Mouse (Mus musculus) liver, embryonic 15.5 days (tissue): ENCODE results near the gene Serpinb9b. TPM values are rescaled to one million over a fixed set of nuclear protein-coding genes. Genes with fewer than 3 reads are reported as not detected.

Experiments used
- ATAC-seq: fragments of 200-750 bp; cut with Nextera tagmentation; 2 replicates; pipeline ENCODE4 v1.8.0; 2017; ENCODE audit warnings: moderate number of reproducible peaks, mild to moderate bottlenecking, moderate library complexity; ENCODE audit not compliant: insufficient read depth
- H3K27ac ChIP-seq: fragments of 300-500 bp; sonication (generic); replicated peaks from 2 replicates; pipeline ENCODE4 v1.5.1; 2015; ENCODE audit warnings: mild to moderate bottlenecking, inconsistent platforms
- H3K27me3 ChIP-seq: fragments of 300-500 bp; sonication (generic); 2 replicates; pipeline ENCODE4 v1.6.1; 2015; ENCODE audit warnings: mild to moderate bottlenecking, inconsistent platforms
- H3K36me3 ChIP-seq: fragments of 300-500 bp; sonication (generic); replicated peaks from 2 replicates; pipeline ENCODE4 v1.6.1; 2015; ENCODE audit warnings: moderate library complexity, mild to moderate bottlenecking, inconsistent platforms
- H3K4me1 ChIP-seq: fragments of 300-500 bp; sonication (generic); replicated peaks from 2 replicates; pipeline ENCODE4 v1.6.1; 2015; ENCODE audit warnings: inconsistent platforms
- H3K4me2 ChIP-seq: fragments of 300-500 bp; sonication (generic); 2 replicates; pipeline ENCODE4 v1.6.1; 2015; ENCODE audit warnings: moderate library complexity, mild to moderate bottlenecking, inconsistent platforms
- H3K4me3 ChIP-seq: fragments of 300-500 bp; sonication (generic); replicated peaks from 2 replicates; pipeline ENCODE4 v1.5.1; 2015; ENCODE audit warnings: mild to moderate bottlenecking, inconsistent platforms
- H3K9ac ChIP-seq: fragments of 300-500 bp; sonication (generic); 2 replicates; pipeline ENCODE4 v1.6.1; 2015; ENCODE audit warnings: moderate library complexity, mild to moderate bottlenecking, inconsistent platforms
- H3K9me3 ChIP-seq: fragments of 300-500 bp; sonication (generic); replicated peaks from 2 replicates; pipeline ENCODE4 v1.6.1; 2016; ENCODE audit warnings: inconsistent platforms
- WGBS: fragments of 180-500 bp; shearing (Covaris S2); methylation state at CpG from one replicate; pipeline ENCODE4 v1.1.7; 2015; ENCODE audit warnings: mixed read lengths; ENCODE audit not compliant: insufficient replicate concordance; 5-methylcytosine and 5-hydroxymethylcytosine counted together
- polyA plus RNA-seq: library from polyadenylated mRNA; unstranded; fragments of >200 nt; fragmentation: Nextera tagmentation; extraction: Ambion mirVana; gene quantifications from 2 replicates; pipeline ENCODE4 v1.2.1, GENCODE M21; 2015

Serpinb9b gene
- polyA plus RNA-seq, 1 experiment from 2014 or later: not detected

DNA sequence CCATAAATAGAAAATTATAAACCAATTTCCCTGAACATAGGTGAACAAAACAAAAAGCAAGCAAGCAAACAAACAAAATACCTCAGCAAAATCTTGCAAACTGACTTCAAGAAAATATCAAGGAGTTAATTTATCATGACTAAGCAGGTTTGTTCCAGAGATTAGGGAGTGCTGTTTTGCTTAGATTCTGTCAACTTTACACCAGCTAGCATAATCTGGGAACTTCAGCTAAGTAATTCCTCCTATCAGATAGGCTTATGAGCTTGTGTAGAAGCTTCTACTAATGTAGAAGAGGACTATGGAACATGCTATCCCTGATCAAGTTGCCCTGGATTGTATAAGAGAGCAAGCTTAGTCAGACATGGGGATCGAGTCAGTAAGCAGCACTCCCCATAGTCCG, 20.0 kb downstream of the Serpinb9b start:
- H3K4me1 ChIP-seq: peaks cover 5% of the 10 kb centered on the region
- ATAC-seq: peak; percentile 42; the same call in 1 of the 2 replicates
- no peak overlapping the region for H3K27ac ChIP-seq
- no peak overlapping the region for H3K4me2 ChIP-seq
- H3K9ac ChIP-seq: no peak overlapping the region
- H3K4me3 ChIP-seq: no peak overlapping the region
- H3K36me3 ChIP-seq: no peaks in the 10 kb centered on the region
- H3K27me3 ChIP-seq: no peaks in the 10 kb centered on the region
- WGBS: 56% methylated on average over 2 of the region's 2 CpGs
- H3K9me3 ChIP-seq: no peaks in the 10 kb centered on the region

DNA sequence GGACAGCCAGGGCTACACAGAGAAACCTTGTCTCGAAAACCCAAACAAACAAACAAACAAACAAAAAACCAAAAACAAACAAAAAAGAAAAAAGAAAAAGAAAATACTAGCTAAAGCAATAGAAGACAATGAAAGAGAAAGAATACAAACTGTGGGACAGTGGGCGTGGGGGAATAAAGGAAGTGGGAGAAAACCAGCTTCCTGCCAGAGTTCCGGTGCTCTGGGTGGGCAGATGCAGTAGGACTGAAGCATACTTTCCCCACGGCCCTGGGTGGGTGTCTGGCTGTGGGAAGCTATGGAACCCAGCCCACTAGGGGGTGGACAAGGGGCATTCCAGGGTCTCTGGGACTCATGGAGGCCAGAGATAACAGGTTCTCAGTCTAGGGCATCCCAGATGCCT, 21.0 kb downstream of the Serpinb9b start:
- WGBS: 29% methylated on average over 4 of the region's 4 CpGs
- H3K9ac ChIP-seq: no peak overlapping the region
- no peak for ATAC-seq
- no peaks in the 10 kb centered on the region for H3K36me3 ChIP-seq
- H3K4me3 ChIP-seq: no peak overlapping the region
- H3K27ac ChIP-seq: no peak overlapping the region
- H3K27me3 ChIP-seq: no peaks in the 10 kb centered on the region
- H3K4me1 ChIP-seq: peaks cover 5% of the 10 kb centered on the region
- no peak overlapping the region for H3K4me2 ChIP-seq
- H3K9me3 ChIP-seq: no peaks in the 10 kb centered on the region

DNA sequence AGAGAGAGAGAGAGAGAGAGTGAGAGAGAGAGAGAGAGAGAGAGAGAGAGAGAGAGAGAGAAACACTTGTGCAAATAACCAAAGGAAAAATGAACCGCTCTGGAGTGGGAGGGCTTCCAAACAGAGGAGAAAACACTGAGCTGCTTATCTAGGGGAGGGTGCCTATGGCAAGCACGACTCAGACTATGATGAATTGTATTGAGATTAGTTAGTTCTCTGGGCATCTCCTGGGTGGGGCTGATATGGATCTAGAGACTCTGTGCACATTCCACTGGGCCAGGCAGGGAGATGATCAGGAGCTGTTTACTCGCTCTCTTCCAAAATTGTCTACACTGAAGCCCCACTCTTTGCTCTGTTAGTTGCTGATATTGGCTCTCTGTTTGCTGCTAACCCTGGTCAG, 24.5 kb downstream of the Serpinb9b start:
- Histone ChIP-seq H3K9me3 (no peaks in the 10 kb centered on the region), H3K36me3 (no peaks in the 10 kb centered on the region), H3K4me3 (no peak overlapping the region), H3K27ac (no peak overlapping the region), H3K27me3 (no peaks in the 10 kb centered on the region), H3K9ac (no peak overlapping the region), H3K4me1 (peaks cover 5% of the 10 kb centered on the region), H3K4me2 (no peak overlapping the region)
- WGBS: 34% methylated on average over 3 of the region's 3 CpGs
- ATAC-seq: no peak

DNA sequence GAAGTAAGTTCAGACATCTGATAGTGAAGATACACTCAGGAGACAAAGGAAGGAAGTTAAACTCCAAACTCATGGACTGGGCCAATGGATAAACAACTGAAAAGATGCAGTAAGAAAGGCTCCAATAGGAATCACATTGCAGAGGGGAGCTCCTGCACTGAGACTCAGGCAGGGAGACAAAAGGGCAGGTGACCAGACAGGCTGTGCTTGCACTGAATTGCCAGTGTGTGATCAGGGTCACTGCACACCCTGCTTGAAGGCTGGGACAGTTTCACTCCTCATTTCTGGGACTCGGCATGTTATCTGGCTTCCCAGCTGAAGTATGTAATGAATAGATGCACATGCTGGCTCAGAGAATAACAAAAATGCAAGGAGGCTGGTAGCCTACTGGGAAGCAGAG, 35.8 kb downstream of the Serpinb9b start:
- Histone ChIP-seq H3K36me3 (no peaks in the 10 kb centered on the region), H3K9me3 (no peaks in the 10 kb centered on the region), H3K9ac (no peak overlapping the region), H3K27me3 (no peaks in the 10 kb centered on the region), H3K4me3 (no peak overlapping the region), H3K27ac (no peak overlapping the region), H3K4me1 (no peaks in the 10 kb centered on the region), H3K4me2 (no peak overlapping the region)
- 55% methylated on average over 1 of the region's 1 CpGs for WGBS
- no peak for ATAC-seq

DNA sequence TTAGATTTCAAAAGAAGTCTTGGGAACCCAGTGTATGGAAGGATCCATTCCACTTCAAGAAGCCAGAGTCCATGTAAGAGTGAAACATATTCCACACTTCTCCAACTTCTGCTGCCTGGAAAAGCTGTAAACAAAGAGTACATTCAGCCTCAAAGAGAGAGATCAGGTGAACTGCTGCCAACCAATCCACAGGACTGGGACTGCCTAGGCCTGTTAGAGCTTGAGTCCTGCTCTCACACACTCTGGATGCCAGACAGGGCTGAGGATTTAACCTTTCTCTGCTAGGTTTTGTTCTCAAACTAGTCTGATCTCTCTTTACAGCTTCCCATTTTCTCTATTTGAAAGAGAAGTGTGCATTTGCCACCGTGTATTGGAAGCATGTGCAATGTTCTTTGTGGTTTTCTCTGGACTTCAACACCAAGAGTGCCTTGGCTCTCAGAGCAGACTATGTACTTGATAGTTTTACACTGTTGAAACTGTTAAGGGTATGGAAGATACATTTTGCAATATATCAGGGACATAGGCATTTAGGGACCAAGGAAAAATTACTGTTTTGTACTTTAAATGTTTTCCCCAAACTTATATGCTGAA, 40.3 kb downstream of the Serpinb9b start:
- no peaks in the 10 kb centered on the region for H3K4me1 ChIP-seq
- no peak overlapping the region for H3K4me2 ChIP-seq
- no peaks in the 10 kb centered on the region for H3K27me3 ChIP-seq
- no peak overlapping the region for H3K9ac ChIP-seq
- no peak for ATAC-seq
- H3K36me3 ChIP-seq: no peaks in the 10 kb centered on the region
- H3K27ac ChIP-seq: no peak overlapping the region
- no peak overlapping the region for H3K4me3 ChIP-seq
- WGBS: 13% methylated on average over 1 of the region's 1 CpGs
- no peaks in the 10 kb centered on the region for H3K9me3 ChIP-seq

DNA sequence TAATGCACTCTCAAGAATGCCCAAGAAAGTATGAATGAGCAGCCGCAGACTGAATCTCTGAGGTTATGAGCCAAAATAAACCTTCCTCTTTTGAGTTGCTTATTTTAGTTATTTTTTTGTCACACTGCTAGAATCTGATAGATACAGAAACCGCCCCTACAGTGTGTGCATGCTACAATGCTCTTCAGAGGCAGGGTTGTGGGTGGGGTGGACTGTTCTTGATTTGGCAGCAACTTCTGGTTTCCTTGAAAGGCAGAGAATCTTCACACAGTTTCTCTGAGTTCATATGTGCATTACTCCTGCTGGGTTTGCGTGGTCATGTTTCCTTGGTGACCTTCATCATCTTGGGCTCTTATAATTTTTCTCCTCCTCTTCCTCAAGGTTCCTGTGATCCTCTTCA, 40.9 kb downstream of the Serpinb9b start:
- WGBS: 52% methylated on average over 3 of the region's 3 CpGs
- ATAC-seq: no peak
- no peak overlapping the region for H3K27ac ChIP-seq

DNA sequence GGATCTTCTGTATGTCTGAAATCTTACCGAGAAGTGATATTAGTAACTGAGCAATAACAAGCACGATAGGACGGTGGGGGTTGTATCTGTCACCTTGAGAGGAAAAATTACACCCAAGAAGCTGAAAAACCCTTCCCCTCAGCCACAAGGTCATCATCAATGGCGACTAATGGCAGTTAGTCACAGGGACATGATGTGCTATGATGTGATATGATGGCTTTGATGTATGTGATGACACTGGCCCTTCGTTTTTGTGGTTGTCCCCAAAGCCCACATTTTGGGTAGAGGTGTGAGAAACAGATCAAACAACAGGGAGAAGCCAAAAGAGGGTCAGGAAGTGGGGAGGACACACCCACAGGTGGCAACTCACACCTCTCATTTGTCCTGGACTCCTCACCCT, 44.6 kb downstream of the Serpinb9b start:
- no peaks in the 10 kb centered on the region for H3K36me3 ChIP-seq
- H3K4me3 ChIP-seq: no peak overlapping the region
- H3K9me3 ChIP-seq: no peaks in the 10 kb centered on the region
- no peaks in the 10 kb centered on the region for H3K4me1 ChIP-seq
- WGBS: 55% methylated on average over 5 of the region's 5 CpGs
- no peak for ATAC-seq
- H3K9ac ChIP-seq: no peak overlapping the region
- no peaks in the 10 kb centered on the region for H3K27me3 ChIP-seq
- no peak overlapping the region for H3K4me2 ChIP-seq
- H3K27ac ChIP-seq: no peak overlapping the region

More for the DNA sequence above, 40.9 kb downstream of the Serpinb9b start:
- no peak overlapping the region for H3K4me3 ChIP-seq
- H3K27me3 ChIP-seq: no peaks in the 10 kb centered on the region
- H3K4me1 ChIP-seq: no peaks in the 10 kb centered on the region
- no peaks in the 10 kb centered on the region for H3K36me3 ChIP-seq
- H3K9ac ChIP-seq: no peak overlapping the region
- H3K4me2 ChIP-seq: no peak overlapping the region
- no peaks in the 10 kb centered on the region for H3K9me3 ChIP-seq

DNA sequence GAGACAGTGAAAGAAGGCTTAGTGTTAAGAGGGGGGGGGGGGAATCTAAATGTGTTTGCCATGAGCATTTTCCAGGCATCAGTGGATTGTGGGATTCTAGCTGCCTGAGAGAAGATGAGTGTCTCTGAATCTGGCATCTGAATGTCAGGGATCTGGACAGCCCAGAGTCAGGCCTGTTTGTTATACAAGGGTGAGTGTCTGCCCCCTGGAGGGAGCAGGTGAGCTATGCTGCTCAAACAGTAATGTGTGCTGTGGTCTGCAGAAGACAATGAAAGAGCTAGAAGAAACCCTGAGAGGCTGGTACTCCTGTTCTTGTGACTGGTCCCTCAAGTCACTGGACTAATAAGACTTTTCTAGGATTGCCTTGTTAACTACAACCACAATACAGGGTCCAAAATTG, 46.8 kb downstream of the Serpinb9b start:
- no peak overlapping the region for H3K9ac ChIP-seq
- no peaks in the 10 kb centered on the region for H3K4me1 ChIP-seq
- no peak overlapping the region for H3K27ac ChIP-seq
- H3K27me3 ChIP-seq: no peaks in the 10 kb centered on the region; the same call in 1 of the 2 replicates
- H3K4me3 ChIP-seq: no peak overlapping the region
- H3K36me3 ChIP-seq: no peaks in the 10 kb centered on the region
- ATAC-seq: no peak
- H3K9me3 ChIP-seq: no peaks in the 10 kb centered on the region
- H3K4me2 ChIP-seq: no peak overlapping the region

DNA sequence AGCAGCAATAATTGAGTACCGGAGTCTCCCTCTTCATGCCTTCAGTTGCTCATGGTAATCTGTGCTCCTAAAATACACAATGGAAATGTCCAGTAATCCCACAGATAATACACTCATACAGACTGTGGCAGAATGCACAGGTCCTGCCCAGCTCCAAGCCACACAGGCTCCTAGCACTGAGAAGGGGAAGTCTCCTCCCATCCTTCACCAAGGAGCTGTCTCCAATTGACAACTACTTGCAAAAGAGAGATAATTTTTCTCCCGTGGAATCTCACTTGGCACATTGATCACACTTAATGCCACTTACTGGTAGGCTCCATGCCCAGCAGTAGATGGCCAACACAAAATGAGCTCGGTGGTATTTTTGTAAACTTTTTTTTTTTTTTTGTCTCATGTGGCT, 49.0 kb downstream of the Serpinb9b start:
- Histone ChIP-seq H3K4me2 (no peak overlapping the region), H3K36me3 (no peaks in the 10 kb centered on the region), H3K27ac (no peak overlapping the region), H3K9me3 (no peaks in the 10 kb centered on the region), H3K4me3 (no peak overlapping the region), H3K4me1 (no peaks in the 10 kb centered on the region; the same call in 1 of the 2 replicates), H3K27me3 (no peaks in the 10 kb centered on the region; the same call in 1 of the 2 replicates), H3K9ac (no peak overlapping the region)
- 35% methylated on average over 3 of the region's 3 CpGs for whole genome bisulfite sequencing
- ATAC-seq: no peak

DNA sequence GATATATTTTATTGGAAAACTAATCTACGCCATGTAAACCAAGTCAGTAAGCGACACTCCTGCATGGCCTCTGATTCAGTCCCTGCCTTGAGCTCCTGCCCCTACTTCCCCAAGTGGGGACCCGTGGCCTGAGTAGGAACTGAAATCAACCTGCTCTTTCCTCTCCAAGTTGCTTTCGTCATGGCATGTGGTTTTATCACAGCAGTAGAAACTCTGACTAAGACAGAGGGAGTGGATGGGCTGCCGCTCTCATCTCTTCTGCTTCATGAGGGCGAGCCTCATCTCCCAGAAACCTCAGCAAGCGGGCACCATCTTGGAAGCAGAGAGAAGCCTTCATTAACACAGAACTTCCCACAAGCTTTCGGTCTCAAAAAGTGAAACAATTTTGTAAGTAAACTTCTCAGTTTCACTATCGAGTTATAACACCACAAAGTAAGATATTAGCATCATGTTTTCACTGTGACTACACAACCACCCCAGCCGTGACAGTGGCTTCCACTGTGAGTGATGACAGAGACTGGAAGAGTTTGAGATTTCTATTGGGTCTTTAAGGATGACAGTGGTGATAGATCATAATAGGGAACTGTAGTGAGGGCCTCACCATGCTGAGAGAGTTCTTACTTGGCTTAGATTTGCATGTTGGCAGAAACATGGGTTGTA, 49.9 kb downstream of the Serpinb9b start:
- H3K27ac ChIP-seq: no peak overlapping the region

DNA sequence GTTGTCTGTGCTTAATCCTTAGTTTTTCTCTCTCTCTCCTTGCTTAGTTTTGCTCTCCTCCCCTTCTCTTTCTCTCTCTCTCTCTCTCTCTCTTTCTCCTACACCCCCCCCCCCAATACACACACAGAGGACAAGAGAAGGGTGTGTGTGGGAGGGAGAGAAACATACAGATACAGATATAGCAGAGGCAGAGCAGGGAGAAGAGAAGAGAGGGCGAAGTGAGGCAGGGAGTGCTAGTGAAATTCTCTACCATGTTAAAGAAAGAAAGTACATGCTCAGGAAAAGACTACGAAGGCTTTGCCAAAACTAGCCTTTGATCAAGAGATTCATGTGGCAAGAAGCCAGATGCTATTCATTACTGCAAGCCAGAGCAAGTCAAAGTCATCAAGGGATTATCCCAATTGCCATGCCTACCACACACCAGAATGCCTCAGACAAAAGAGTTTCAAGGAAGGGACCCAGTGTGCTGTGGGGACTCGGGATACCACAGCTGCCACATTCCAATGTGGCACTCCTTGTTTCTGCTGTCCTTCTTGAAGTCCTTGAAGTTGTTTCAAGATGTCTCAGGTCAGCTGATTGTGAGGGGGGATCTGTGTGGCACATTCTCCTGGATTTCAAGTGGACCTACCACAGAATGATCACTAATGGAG, 51.0 kb downstream of the Serpinb9b start, which contains the start of gene Serpinb1b:
Gene Serpinb1b, plus strand, starts transcription at position 520 of the 650 bp plus-strand sequence.
- ATAC-seq: no peak
- Histone ChIP-seq H3K4me3 (no peak within 1 kb of the TSS), H3K27me3 (no peaks in the 10 kb centered on the region; the same call in 1 of the 2 replicates), H3K27ac (no peak within 1 kb of the TSS), H3K9ac (no peak within 1 kb of the TSS), H3K36me3 (no peaks in the 10 kb centered on the region), H3K4me1 (no peaks in the 10 kb centered on the region; the same call in 1 of the 2 replicates), H3K9me3 (no peaks in the 10 kb centered on the region), H3K4me2 (no peak within 1 kb of the TSS)
- WGBS: 43% methylated on average over 3 of the region's 3 CpGs

More for the DNA sequence above, 49.9 kb downstream of the Serpinb9b start:
- H3K4me2 ChIP-seq: no peak overlapping the region
- no peaks in the 10 kb centered on the region for H3K36me3 ChIP-seq
- 43% methylated on average over 10 of the region's 10 CpGs for WGBS
- no peak for ATAC-seq
- H3K9ac ChIP-seq: no peak overlapping the region
- H3K4me1 ChIP-seq: no peaks in the 10 kb centered on the region; the same call in 1 of the 2 replicates
- H3K9me3 ChIP-seq: no peaks in the 10 kb centered on the region
- no peaks in the 10 kb centered on the region; the same call in 1 of the 2 replicates for H3K27me3 ChIP-seq
- no peak overlapping the region for H3K4me3 ChIP-seq
